Mouse (Mus musculus): ENCODE measurements around the gene Zbtb7a.

DNA sequence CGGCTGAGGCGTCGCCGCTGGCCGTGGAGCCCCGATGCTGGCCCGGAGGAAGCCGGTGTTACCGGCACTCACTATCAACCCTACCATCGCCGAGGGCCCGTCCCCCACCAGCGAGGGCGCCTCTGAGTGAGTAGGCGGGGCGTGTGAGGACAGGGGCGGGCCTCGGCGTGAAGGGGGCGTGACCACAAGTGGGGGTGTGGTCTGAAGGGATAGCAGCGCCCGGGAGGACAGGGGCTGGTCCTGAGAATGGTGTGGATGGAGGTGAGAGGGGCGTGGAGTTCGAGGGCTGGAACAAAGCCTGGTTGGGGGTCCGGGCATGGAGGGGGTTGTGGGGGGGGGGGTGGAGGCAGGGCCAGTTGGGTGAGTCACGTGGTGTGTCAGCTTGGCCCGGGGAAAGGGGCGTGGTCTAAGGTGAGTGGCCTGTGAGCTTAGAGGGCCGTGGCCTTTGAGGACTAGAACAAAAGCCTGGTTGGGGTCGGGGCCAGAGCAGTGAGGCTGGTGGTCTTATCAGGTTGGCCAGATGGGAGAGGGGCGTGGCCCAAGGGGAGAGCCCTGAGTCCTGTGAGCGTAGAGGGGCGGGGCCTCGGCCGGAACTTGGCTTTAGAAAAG, 28.8 kb upstream of the Zbtb7a start:
- TF ChIP-seq POLR2A (IDR thresholded peaks at IDR 0.05; ENCODE audit: insufficient read length, low read depth) (no peak), MAX (IDR thresholded peaks at IDR 0.05; ENCODE audit: low read depth) (no peak), USF1 (IDR thresholded peaks at IDR 0.05; ENCODE audit: low read depth) (peak; percentile 77), POLR2AphosphoS2 (IDR thresholded peaks at IDR 0.05; ENCODE audit: insufficient read length, low read depth) (no peak), SRF (IDR thresholded peaks at IDR 0.05; ENCODE audit: control insufficient read depth, insufficient read length, low read depth) (no peak)

All from myocyte (in vitro differentiated cells).